Mouse (Mus musculus) stomach, postnatal 0 days (tissue): Measurements from ENCODE around the gene Mlx.

Experiments
- CTCF ChIP-seq: IDR thresholded peaks from 2 replicates; pipeline ENCODE4 v1.5.1; 2016; ENCODE audit warnings: antibody characterized with exemption, low read depth, mild to moderate bottlenecking, moderate library complexity
- EP300 ChIP-seq: optimal IDR thresholded peaks from 2 replicates; pipeline ENCODE3; 2016; ENCODE audit warnings: antibody characterized with exemption

- TF ChIP-seq CTCF = no peak
- no peak for TF ChIP-seq EP300
These were observed 31.0 kb downstream of the Mlx start for GRCm38 (mm10) chr11:101118105-101118504.
